Comparison of ENCODE assay signal across 31 mouse cellular contexts in the genomic region with DNA sequence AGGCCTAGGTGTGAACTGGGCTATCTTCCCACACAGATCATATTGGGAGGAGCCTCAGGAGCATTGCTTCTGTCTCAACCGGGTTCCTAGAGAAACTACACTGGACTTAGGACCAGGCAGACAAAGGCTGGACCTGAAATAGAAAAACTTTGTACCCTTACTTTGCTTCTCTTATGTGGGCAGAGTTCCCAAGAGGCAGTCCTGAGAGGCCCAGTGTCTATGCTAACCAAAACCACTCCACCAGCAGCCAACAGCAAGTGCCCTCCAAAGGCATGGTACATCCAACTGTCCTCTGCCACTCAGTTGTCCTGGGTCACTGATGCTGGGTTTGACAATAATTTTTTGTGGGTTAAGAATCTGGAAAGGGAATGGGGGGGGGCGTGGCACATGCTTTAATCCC. TPM values are rescaled to one million over a fixed set of nuclear protein-coding genes. Genes with fewer than 3 reads are reported as not detected.
A peak's percentile ranks its signal among the peaks of the same experiment; 100 is the strongest.
DNase-seq lines count a peak whose midpoint lies in the region; ATAC-seq and TF ChIP-seq lines count a peak whose summit lies in the region.
"Had no signal": no experiment of that assay in that cellular context is flagged by ENCODE, and none has a peak within 500 bp of the region (broad histone marks: within the 10 kb centered on the region; RNA-seq: fewer than 3 reads in every experiment).

No protein-coding gene starts in this region.

- H3K9me3 ChIP-seq in heart, embryonic 13.5 days = no peaks in the 10 kb centered on the region
- H3K9me3 ChIP-seq in intestine, embryonic 16.5 days (ENCODE audit: control insufficient read depth, low read length) = no peaks in the 10 kb centered on the region
- H3K9me3 ChIP-seq in intestine, embryonic 15.5 days = no peaks in the 10 kb centered on the region
- H3K9me3 ChIP-seq in intestine, postnatal 0 days (ENCODE audit: control insufficient read depth) = no peaks in the 10 kb centered on the region
- H3K9me3 ChIP-seq: embryonic facial prominence, embryonic 10.5 days; embryonic facial prominence, embryonic 15.5 days; forebrain, embryonic 13.5 days; limb, embryonic 10.5 days; limb, embryonic 15.5 days; liver, embryonic 13.5 days; midbrain, embryonic 12.5 days; neural tube, embryonic 13.5 days had no signal

- intact Hi-C loops in gastrocnemius, adult 2 months (cut with DNase I) = loop anchor here (2.0 kb wide), 1 partner anchor 44 kb away; no protein-coding TSS in a partner anchor
- intact Hi-C loops in gastrocnemius, postnatal 36 days (cut with DNase I) = loop anchor here (2.0 kb wide), 1 partner anchor 42 kb away; no protein-coding TSS in a partner anchor

- peak overlapping the region; percentile 91 for H3K27ac ChIP-seq in gastrocnemius, adult 2 months
- peak overlapping the region; percentile 98 for H3K27ac ChIP-seq in heart, embryonic 13.5 days (replicated peaks)
- H3K27ac ChIP-seq in intestine, embryonic 16.5 days (ENCODE audit: low read length) = 0 out of 2 replicates have a peak overlapping the region, but pooled peaks have one; percentile 2
- no peak overlapping the region for H3K27ac ChIP-seq in intestine, embryonic 15.5 days
- H3K27ac ChIP-seq in intestine, postnatal 0 days (ENCODE audit: low read depth, low read length) = peak overlapping the region; percentile 36; the same call in 1 of the 2 replicates
- H3K27ac ChIP-seq: embryonic facial prominence, embryonic 10.5 days; forebrain, embryonic 13.5 days; hindbrain, embryonic 14.5 days; kidney, postnatal 0 days; limb, embryonic 10.5 days; liver, embryonic 13.5 days; midbrain, embryonic 12.5 days; neural tube, embryonic 13.5 days had no signal

- no peaks in the 10 kb centered on the region for H3K36me3 ChIP-seq in heart, embryonic 13.5 days
- H3K36me3 ChIP-seq in intestine, embryonic 16.5 days (ENCODE audit: control insufficient read depth, insufficient read depth, low read length) = no peaks in the 10 kb centered on the region
- H3K36me3 ChIP-seq in intestine, embryonic 15.5 days = no peaks in the 10 kb centered on the region
- no peaks in the 10 kb centered on the region for H3K36me3 ChIP-seq in intestine, postnatal 0 days (ENCODE audit: control insufficient read depth, insufficient read depth)
- H3K36me3 ChIP-seq: embryonic facial prominence, embryonic 10.5 days; embryonic facial prominence, embryonic 15.5 days; limb, embryonic 10.5 days; limb, embryonic 15.5 days; liver, embryonic 13.5 days; midbrain, embryonic 12.5 days; neural tube, embryonic 13.5 days had no signal

- peaks cover 42% of the 10 kb centered on the region for H3K4me1 ChIP-seq in heart, embryonic 13.5 days
- H3K4me1 ChIP-seq in intestine, embryonic 16.5 days (ENCODE audit: control insufficient read depth, insufficient read depth, low read length) = peaks cover 18% of the 10 kb centered on the region
- H3K4me1 ChIP-seq in intestine, embryonic 15.5 days (replicated peaks) = peaks cover 11% of the 10 kb centered on the region
- peaks cover 3% of the 10 kb centered on the region for H3K4me1 ChIP-seq in intestine, postnatal 0 days (replicated peaks; ENCODE audit: control insufficient read depth, insufficient read depth, low read length)

- no peak for ATAC-seq in heart, embryonic 13.5 days (ENCODE audit: extremely low read depth, insufficient number of reproducible peaks, low FRiP score, low TSS enrichment)
- peak; percentile 46 for ATAC-seq in intestine, embryonic 16.5 days
- ATAC-seq in intestine, embryonic 15.5 days = no peak
- peak; percentile 57 for ATAC-seq in intestine, postnatal 0 days
- no peak for ATAC-seq in erythroblast, adult 5-6 weeks (replicated peaks; ENCODE audit: low FRiP score, poor library complexity, severe bottlenecking)
- ATAC-seq: forebrain, embryonic 13.5 days; inflammation-experienced regulatory T-cells, adult 6 months; Patski had no signal

- no peak overlapping the region for H3K4me3 ChIP-seq in gastrocnemius, adult 2 months
- H3K4me3 ChIP-seq in heart, embryonic 13.5 days = no peak overlapping the region
- H3K4me3 ChIP-seq in intestine, embryonic 16.5 days (ENCODE audit: low read length) = no peak overlapping the region
- no peak overlapping the region for H3K4me3 ChIP-seq in intestine, embryonic 15.5 days (replicated peaks)
- no peak overlapping the region for H3K4me3 ChIP-seq in intestine, postnatal 0 days (ENCODE audit: low read depth, low read length)
- H3K4me3 ChIP-seq: embryonic facial prominence, embryonic 10.5 days; embryonic facial prominence, embryonic 15.5 days; forebrain, embryonic 13.5 days; limb, embryonic 10.5 days; limb, embryonic 15.5 days; liver, embryonic 13.5 days; midbrain, embryonic 12.5 days; neural tube, embryonic 13.5 days had no signal

- no peak for DNase-seq in gastrocnemius, adult 2 months
- no peak for DNase-seq in gastrocnemius, postnatal 36 days
- DNase-seq in heart, postnatal 4 days = no peak
- DNase-seq: adrenal gland, postnatal 10 days; liver, embryonic 13.5 days; lung, adult 18-20 months; right cerebral cortex, postnatal 4 days had no signal

- TF ChIP-seq CTCF in gastrocnemius, adult 2 months (IDR thresholded peaks at IDR 0.05) = no peak
- no peak for TF ChIP-seq CTCF in intestine, postnatal 0 days (IDR thresholded peaks at IDR 0.05; ENCODE audit: low read depth)

- 71% methylated on average over 2 of the region's 2 CpGs for WGBS in heart, embryonic 13.5 days
- 71% methylated on average over 2 of the region's 2 CpGs for whole genome bisulfite sequencing in intestine, embryonic 16.5 days
- WGBS in intestine, embryonic 15.5 days = 56% methylated on average over 2 of the region's 2 CpGs
- WGBS in intestine, postnatal 0 days = 40% methylated on average over 2 of the region's 2 CpGs

- H3K27me3 ChIP-seq in heart, embryonic 13.5 days (replicated peaks) = no peaks in the 10 kb centered on the region
- H3K27me3 ChIP-seq in intestine, embryonic 16.5 days (replicated peaks; ENCODE audit: control insufficient read depth, insufficient read depth, low read length) = no peaks in the 10 kb centered on the region
- no peaks in the 10 kb centered on the region for H3K27me3 ChIP-seq in intestine, embryonic 15.5 days (replicated peaks)
- no peaks in the 10 kb centered on the region for H3K27me3 ChIP-seq in intestine, postnatal 0 days (replicated peaks; ENCODE audit: control insufficient read depth, insufficient read depth, low read length)
- H3K27me3 ChIP-seq: embryonic facial prominence, embryonic 15.5 days; forebrain, embryonic 13.5 days; limb, embryonic 15.5 days; liver, embryonic 13.5 days; megakaryocyte, embryonic 14.5 days; midbrain, embryonic 12.5 days; neural tube, embryonic 13.5 days; Patski had no signal

- H3K9ac ChIP-seq in heart, embryonic 13.5 days = peak overlapping the region; percentile 47
- H3K9ac ChIP-seq in intestine, embryonic 16.5 days (ENCODE audit: low read depth, low read length) = no peak overlapping the region
- H3K9ac ChIP-seq in intestine, embryonic 15.5 days = no peak overlapping the region
- H3K9ac ChIP-seq in intestine, postnatal 0 days (ENCODE audit: low read depth, low read length) = no peak overlapping the region
- H3K9ac ChIP-seq: embryonic facial prominence, embryonic 15.5 days; forebrain, embryonic 13.5 days; hindbrain, embryonic 14.5 days; limb, embryonic 15.5 days; liver, embryonic 13.5 days; midbrain, embryonic 12.5 days; neural tube, embryonic 13.5 days had no signal

- no peak overlapping the region for H3K4me2 ChIP-seq in heart, embryonic 13.5 days
- H3K4me2 ChIP-seq in intestine, embryonic 16.5 days (ENCODE audit: low read depth, low read length) = no peak overlapping the region
- no peak overlapping the region for H3K4me2 ChIP-seq in intestine, embryonic 15.5 days (replicated peaks)
- H3K4me2 ChIP-seq in intestine, postnatal 0 days (replicated peaks; ENCODE audit: low read depth) = no peak overlapping the region
- H3K4me2 ChIP-seq: embryonic facial prominence, embryonic 15.5 days; forebrain, embryonic 13.5 days; hindbrain, embryonic 14.5 days; limb, embryonic 15.5 days; liver, embryonic 13.5 days; midbrain, embryonic 12.5 days; neural tube, embryonic 13.5 days had no signal

RNA-seq across cellular contexts. Expression of gene Mef2d, which starts 9.7 kb away (rescaled TPM):
- 100 to 1,000 TPM; 173 to 184 TPM for total RNA-seq in gastrocnemius, adult 2 months (2021)
- 100 to 1,000 TPM; 156 to 174 TPM for total RNA-seq in gastrocnemius, postnatal 36 days (2021)
- polyA plus RNA-seq in heart, embryonic 13.5 days (2015; fragmentation: Nextera tagmentation; extraction: Ambion mirVana) = 35.5 and 37.1 TPM in 2 replicates
- 100 to 1,000 TPM; 115 to 120 TPM for total RNA-seq in heart, postnatal 4 days (2021)
- 13.7 and 23.2 TPM in 2 replicates for polyA plus RNA-seq in intestine, embryonic 16.5 days (2015; fragmentation: Nextera tagmentation; extraction: Ambion mirVana)
- polyA plus RNA-seq in intestine, embryonic 15.5 days (2015; fragmentation: Nextera tagmentation; extraction: Ambion mirVana) = 19.7 and 20.8 TPM in 2 replicates
- polyA plus RNA-seq in intestine, postnatal 0 days (2015; fragmentation: Nextera tagmentation; extraction: Ambion mirVana) = 15.8 and 16.2 TPM in 2 replicates
- total RNA-seq in erythroblast, adult 5-6 weeks (2015; ENCODE audit: low replicate concordance) = 38.2 and 38.7 TPM in 2 replicates
- 11.3 and 19.8 TPM in 2 replicates for total RNA-seq in erythroblast, adult 5-6 weeks (2017; ENCODE audit: low replicate concordance)

RNA-seq across cellular contexts. Expression of gene Iqgap3, which starts 50.7 kb away (rescaled TPM):
- under 1 TPM; 0.15 to 0.20 TPM for total RNA-seq in gastrocnemius, adult 2 months (2021)
- total RNA-seq in gastrocnemius, postnatal 36 days (2021) = under 1 TPM; 0.64 TPM
- polyA plus RNA-seq in heart, embryonic 13.5 days (2015; fragmentation: Nextera tagmentation; extraction: Ambion mirVana) = 22.7 and 24.2 TPM in 2 replicates
- total RNA-seq in heart, postnatal 4 days (2021) = 10 to 100 TPM; 49.2 to 56.5 TPM
- 14.3 and 14.5 TPM in 2 replicates for polyA plus RNA-seq in intestine, embryonic 16.5 days (2015; fragmentation: Nextera tagmentation; extraction: Ambion mirVana)
- 16.7 and 17.0 TPM in 2 replicates for polyA plus RNA-seq in intestine, embryonic 15.5 days (2015; fragmentation: Nextera tagmentation; extraction: Ambion mirVana)
- polyA plus RNA-seq in intestine, postnatal 0 days (2015; fragmentation: Nextera tagmentation; extraction: Ambion mirVana) = 4.3 TPM in 2 replicates
- 6.5 and 6.7 TPM in 2 replicates for total RNA-seq in erythroblast, adult 5-6 weeks (2015; ENCODE audit: low replicate concordance)
- 6.8 and 25.6 TPM in 2 replicates for total RNA-seq in erythroblast, adult 5-6 weeks (2017; ENCODE audit: low replicate concordance)

RNA-seq across cellular contexts. Expression of gene Ttc24, which starts 54.4 kb away (rescaled TPM):
- total RNA-seq in gastrocnemius, adult 2 months (2021) = not detected
- total RNA-seq in gastrocnemius, postnatal 36 days (2021) = not detected
- polyA plus RNA-seq in heart, embryonic 13.5 days (2015; fragmentation: Nextera tagmentation; extraction: Ambion mirVana) = not detected in 2 replicates
- total RNA-seq in heart, postnatal 4 days (2021) = not detected
- polyA plus RNA-seq in intestine, embryonic 16.5 days (2015; fragmentation: Nextera tagmentation; extraction: Ambion mirVana) = not detected in 2 replicates
- polyA plus RNA-seq in intestine, embryonic 15.5 days (2015; fragmentation: Nextera tagmentation; extraction: Ambion mirVana) = not detected in 2 replicates
- not detected in 2 replicates for polyA plus RNA-seq in intestine, postnatal 0 days (2015; fragmentation: Nextera tagmentation; extraction: Ambion mirVana)
- not detected in 2 replicates for total RNA-seq in erythroblast, adult 5-6 weeks (2015; ENCODE audit: low replicate concordance)
- total RNA-seq in erythroblast, adult 5-6 weeks (2017; ENCODE audit: low replicate concordance) = not detected in 2 replicates
- total RNA-seq: adrenal gland, postnatal 10 days; gastrocnemius, postnatal 14 days; heart, postnatal 10 days; left cerebral cortex, postnatal 10 days; MEL; midbrain, postnatal 0 days had no signal
- polyA plus RNA-seq: forebrain, embryonic 13.5 days; hindbrain, embryonic 14.5 days; inflammation-experienced regulatory T-cells, adult 6 months; kidney, postnatal 0 days; large intestine, adult 2 months; limb, embryonic 10.5 days; limb, embryonic 15.5 days; liver, embryonic 13.5 days; lung, postnatal 0 days; midbrain, embryonic 12.5 days; midbrain, postnatal 0 days; neural tube, embryonic 13.5 days; Patski had no signal

Comparison
In these comparisons a context has a peak if more than half of its experiments do, and no peak if none do; other contexts are left out.
1. ATAC-seq: peak in intestine, embryonic 16.5 days (single experiment) and intestine, postnatal 0 days (single experiment); none in heart, embryonic 13.5 days (single experiment), intestine, embryonic 15.5 days (single experiment) and erythroblast, adult 5-6 weeks (single experiment).